Mouse (Mus musculus) left cerebral cortex, adult 6 months (tissue): ENCODE measurements around the gene Olfr1502. TPM values are rescaled to one million over a fixed set of nuclear protein-coding genes. Genes with fewer than 3 reads are reported as not detected.

Experiments
- long read RNA-seq, 2 experiments: library from polyadenylated mRNA; unstranded; transcript quantifications; one replicate each; pipeline ENCODE4 v2.0.0; 2019 to 2020
- polyA plus RNA-seq: library from polyadenylated mRNA; unstranded; fragments of <200 nt; fragmentation: Nextera tagmentation; gene quantifications from 2 replicates; pipeline ENCODE4 v1.2.3, GENCODE M21; 2021

Olfr1502 gene
- polyA plus RNA-seq, result not detected in 2 replicates
- long read RNA-seq, experiment 1, result 0 reads
- long read RNA-seq, experiment 2, result 0 reads

DNA sequence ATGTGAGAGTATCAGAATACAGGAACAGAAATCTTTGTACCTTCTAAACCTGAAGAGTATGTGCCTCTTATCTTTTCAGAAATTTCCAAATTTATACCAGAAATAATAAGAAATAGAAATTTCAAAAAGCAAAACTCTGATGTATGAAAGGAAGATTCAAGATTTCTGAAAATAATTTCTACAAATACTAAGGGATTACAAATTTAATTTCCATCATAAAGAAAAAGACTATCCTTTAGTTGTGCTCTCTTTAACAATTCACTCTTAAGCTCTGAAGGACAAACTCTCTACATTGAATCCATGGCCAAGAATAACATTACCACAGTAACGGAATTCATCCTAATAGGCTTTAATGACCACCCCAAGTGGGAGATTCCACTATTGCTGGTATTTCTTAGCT, at the start of gene Olfr1502:
Gene Olfr1502, plus strand, starts transcription at position 301 of the 400 bp plus-strand sequence.

DNA sequence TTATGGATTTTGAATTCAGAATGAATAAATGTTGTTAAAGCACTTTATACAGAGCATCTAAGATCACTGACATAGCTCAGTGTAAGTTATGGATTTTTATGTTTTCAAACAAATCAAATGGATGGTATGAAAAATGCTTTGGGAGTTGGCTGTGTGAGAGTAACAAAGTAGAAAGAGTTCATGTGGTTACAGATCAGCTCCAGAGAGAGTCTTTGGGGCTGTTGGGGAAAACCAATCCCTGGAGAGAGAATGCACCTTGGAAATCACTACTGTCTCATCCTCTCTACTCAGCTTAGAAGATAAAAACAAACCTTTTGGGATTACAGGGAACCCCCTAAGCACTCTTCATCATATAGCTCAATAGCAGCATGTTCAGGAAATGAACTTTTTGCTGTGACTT, 42.2 kb upstream of the Olfr1502 start, which contains the start of gene Olfr1499:
Gene Olfr1499, minus strand, starts transcription at position 101 of the 400 bp plus-strand sequence.

DNA sequence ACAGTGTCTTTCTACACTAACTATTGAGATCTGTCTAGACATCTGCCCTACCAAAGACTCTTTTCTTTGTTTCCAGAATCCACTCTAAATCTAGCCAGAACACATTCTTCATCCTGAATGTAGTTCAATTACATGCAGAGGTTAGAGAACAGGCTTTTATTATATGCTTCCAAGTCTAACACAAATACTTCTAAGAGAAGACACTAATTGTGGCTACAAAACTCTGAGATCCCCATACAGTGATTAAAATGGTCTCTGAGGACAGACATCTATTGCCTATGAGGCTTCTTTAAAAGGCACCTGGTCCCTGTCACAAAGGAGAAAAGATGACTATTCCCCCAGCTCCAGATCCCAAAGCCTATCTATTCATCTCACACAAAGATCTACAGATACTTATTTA, 31.2 kb upstream of the Olfr1502 start, which contains the start of gene Olfr1500:
Gene Olfr1500, minus strand, starts transcription at position 101 of the 400 bp plus-strand sequence.

DNA sequence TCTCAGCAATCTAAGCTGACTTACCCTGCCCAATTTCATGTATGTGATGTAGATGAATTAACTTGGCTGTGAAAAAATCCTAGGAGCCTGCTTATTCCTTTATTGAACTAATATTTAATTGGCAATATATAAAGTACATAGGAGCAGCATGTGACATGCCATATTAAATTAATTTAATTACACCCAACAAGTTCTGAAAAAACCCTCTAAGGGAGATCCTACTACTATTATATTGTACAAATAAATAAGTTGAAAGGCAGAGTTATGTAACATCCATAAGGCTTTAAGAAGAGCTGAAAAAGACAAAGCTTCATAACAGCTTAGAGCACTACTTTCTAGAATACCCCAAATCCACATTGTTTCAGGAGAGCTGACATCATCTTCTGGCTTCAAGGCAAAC, 11.0 kb upstream of the Olfr1502 start, which contains the start of gene Olfr1501:
Gene Olfr1501, minus strand, starts transcription at position 101 of the 400 bp plus-strand sequence.

DNA sequence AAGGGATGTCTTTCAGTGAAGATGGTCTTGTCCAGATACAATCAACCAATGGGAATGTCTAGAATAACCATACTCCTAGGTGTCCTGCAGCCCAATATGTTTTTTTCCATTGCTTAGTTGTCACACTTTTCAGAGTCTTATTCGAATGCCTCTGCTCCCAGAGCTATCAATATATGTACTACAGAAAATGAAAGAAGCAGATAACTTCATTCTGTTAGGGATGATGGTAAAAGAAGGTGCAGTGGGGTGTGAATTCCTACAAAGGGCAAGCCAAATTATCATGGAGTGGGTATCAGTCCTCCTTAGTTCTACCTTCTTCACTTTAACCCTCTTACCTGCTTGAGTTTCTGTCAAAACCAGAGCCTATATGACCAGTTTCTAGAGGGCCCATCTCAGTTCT, 36.2 kb downstream of the Olfr1502 start, which contains the start of gene Olfr1504:
Gene Olfr1504, minus strand, starts transcription at position 101 of the 400 bp plus-strand sequence.

Other genes with a start within 250 kb of the Olfr1502 start
- not detected in 2 replicates for gene Olfr1487, start 244.4 kb upstream of the Olfr1502 start, polyA plus RNA-seq
- 0.04 TPM in 1 of 2 replicates, not detected in the other for gene Olfr1489, start 230.2 kb upstream of the Olfr1502 start, polyA plus RNA-seq
- not detected in 2 replicates for gene Olfr1490, start 210.7 kb upstream of the Olfr1502 start, polyA plus RNA-seq
- gene Olfr1491, start 164.5 kb upstream of the Olfr1502 start, polyA plus RNA-seq, result not detected in 2 replicates
- not detected in 2 replicates for gene Olfr1493-ps1, start 138.5 kb upstream of the Olfr1502 start, polyA plus RNA-seq
- not detected in 2 replicates for gene Olfr1494, start 122.1 kb upstream of the Olfr1502 start, polyA plus RNA-seq
- gene Olfr1495, start 97.2 kb upstream of the Olfr1502 start, polyA plus RNA-seq, result not detected in 2 replicates
- gene Olfr1496, start 83.9 kb upstream of the Olfr1502 start, polyA plus RNA-seq, result not detected in 2 replicates
- gene Olfr1497, start 63.6 kb upstream of the Olfr1502 start, polyA plus RNA-seq, result not detected in 2 replicates
- gene Olfr1499, start 42.3 kb upstream of the Olfr1502 start, polyA plus RNA-seq, result not detected in 2 replicates
- not detected in 2 replicates for gene Olfr1500, start 31.3 kb upstream of the Olfr1502 start, polyA plus RNA-seq
- not detected in 2 replicates for gene Olfr1501, start 11.1 kb upstream of the Olfr1502 start, polyA plus RNA-seq
- gene Olfr1504, start 36.1 kb downstream of the Olfr1502 start, polyA plus RNA-seq, result not detected in 2 replicates
- not detected in 2 replicates for gene Olfr1505, start 51.7 kb downstream of the Olfr1502 start, polyA plus RNA-seq